ENCODE assay signal across 14 mouse cellular contexts in the genomic region with DNA sequence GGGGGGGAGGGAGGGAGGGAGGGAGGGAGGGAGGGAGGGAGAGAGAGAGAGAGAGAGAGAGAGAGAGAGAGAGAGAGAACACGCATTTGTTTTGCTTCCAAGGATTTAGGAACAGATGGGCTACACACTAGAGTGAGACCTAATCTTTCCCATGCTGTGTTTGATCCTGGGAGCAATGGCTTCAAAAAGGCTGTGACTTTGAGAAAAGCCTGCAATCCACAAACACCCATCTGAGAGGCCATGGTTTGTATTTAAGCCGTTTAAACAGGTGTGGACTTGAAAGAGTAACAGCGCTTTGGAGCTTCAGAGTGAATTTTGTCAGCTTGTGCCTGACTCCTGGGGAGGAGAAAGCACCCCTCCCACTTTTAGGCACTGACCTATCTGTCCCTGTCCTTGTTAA. TPM values are rescaled to one million over a fixed set of nuclear protein-coding genes. Genes with fewer than 3 reads are reported as not detected.
DNase-seq lines count a peak whose midpoint lies in the region; ATAC-seq and TF ChIP-seq lines count a peak whose summit lies in the region.
"Had no signal": no experiment of that assay in that cellular context is flagged by ENCODE, and none has a peak within 500 bp of the region (broad histone marks: within the 10 kb centered on the region; RNA-seq: fewer than 3 reads in every experiment).

No protein-coding gene starts in this region.

- H3K4me1 ChIP-seq in limb, embryonic 11.5 days (ENCODE audit: control insufficient read depth, insufficient read depth, low read length), result no peaks in the 10 kb centered on the region
- peaks cover 13% of the 10 kb centered on the region for H3K4me1 ChIP-seq in limb, embryonic 10.5 days
- H3K4me1 ChIP-seq in stomach, embryonic 15.5 days, result peaks cover 7% of the 10 kb centered on the region; the same call in 1 of the 2 replicates
- no peaks in the 10 kb centered on the region for H3K4me1 ChIP-seq in forebrain, embryonic 11.5 days (replicated peaks; ENCODE audit: control insufficient read depth, insufficient read depth, low read length)

- H3K4me3 ChIP-seq in limb, embryonic 11.5 days (ENCODE audit: low read depth, low read length), result no peak overlapping the region
- no peak overlapping the region for H3K4me3 ChIP-seq in limb, embryonic 10.5 days
- H3K4me3 ChIP-seq in stomach, embryonic 15.5 days (replicated peaks), result no peak overlapping the region
- H3K4me3 ChIP-seq in forebrain, embryonic 11.5 days (ENCODE audit: low read depth, low read length), result no peak overlapping the region
- H3K4me3 ChIP-seq: hindbrain, embryonic 12.5 days; limb, embryonic 15.5 days had no signal

- no peak overlapping the region for H3K9ac ChIP-seq in limb, embryonic 11.5 days (ENCODE audit: low read length)
- H3K9ac ChIP-seq in stomach, embryonic 15.5 days, result no peak overlapping the region
- H3K9ac ChIP-seq in forebrain, embryonic 11.5 days (ENCODE audit: low read length), result no peak overlapping the region
- H3K9ac ChIP-seq: hindbrain, embryonic 12.5 days; limb, embryonic 15.5 days had no signal

- H3K27me3 ChIP-seq in limb, embryonic 11.5 days (ENCODE audit: control insufficient read depth, insufficient read depth, low read length), result no peaks in the 10 kb centered on the region
- H3K27me3 ChIP-seq in limb, embryonic 10.5 days (ENCODE audit: low read depth, poor library complexity, severe bottlenecking), result peaks cover 18% of the 10 kb centered on the region; the same call in 1 of the 2 replicates
- H3K27me3 ChIP-seq in stomach, embryonic 15.5 days (replicated peaks), result no peaks in the 10 kb centered on the region
- H3K27me3 ChIP-seq in forebrain, embryonic 11.5 days (ENCODE audit: control insufficient read depth, insufficient read depth, low read length), result no peaks in the 10 kb centered on the region
- H3K27me3 ChIP-seq: limb, embryonic 15.5 days had no signal

- ATAC-seq in limb, embryonic 11.5 days (ENCODE audit: insufficient number of reproducible peaks, low FRiP score, low TSS enrichment, low read depth), result no peak
- no peak for ATAC-seq in stomach, embryonic 15.5 days (ENCODE audit: insufficient read depth, low FRiP score, low read depth)
- ATAC-seq in forebrain, embryonic 11.5 days (replicated peaks; ENCODE audit: low FRiP score), result no peak

- DNase-seq in limb, embryonic 11.5 days (ENCODE audit: low spot score), result no peak
- DNase-seq in limb, embryonic 10.5 days (ENCODE audit: low spot score), result no peak
- DNase-seq in brain, adult 2 months (ENCODE audit: low read depth, low spot score), result peak; percentile 12
- DNase-seq in brain, embryonic 14.5 days (ENCODE audit: low read depth), result peak; percentile 64
- DNase-seq in spleen, postnatal 10 days (ENCODE audit: low spot score in 2 of 2), result no peak
- DNase-seq in forebrain, embryonic 11.5 days (ENCODE audit: low spot score), result no peak
- DNase-seq: adrenal gland, postnatal 36 days; cerebellum, adult 9-11 months; gastrocnemius, postnatal 10 days; layer of hippocampus, adult 9-11 months; right cerebral cortex, adult 18-20 months had no signal

- TF ChIP-seq POLR2A in brain, embryonic 14.5 days (IDR thresholded peaks at IDR 0.05; ENCODE audit: borderline replicate concordance, extremely low read depth, insufficient read depth, insufficient read length, poor library complexity, severe bottlenecking), result no peak

- 9% methylated on average over 3 of the region's 3 CpGs for WGBS in limb, embryonic 11.5 days
- WGBS in limb, embryonic 10.5 days, result 12% methylated on average over 3 of the region's 3 CpGs
- 19% methylated on average over 3 of the region's 3 CpGs for WGBS in stomach, embryonic 15.5 days
- 32% methylated on average over 3 of the region's 3 CpGs for WGBS in forebrain, embryonic 11.5 days

- H3K4me2 ChIP-seq in limb, embryonic 11.5 days (ENCODE audit: low read depth, severe bottlenecking), result no peak overlapping the region
- no peak overlapping the region for H3K4me2 ChIP-seq in stomach, embryonic 15.5 days
- H3K4me2 ChIP-seq in forebrain, embryonic 11.5 days (ENCODE audit: low read depth, low read length, severe bottlenecking), result no peak overlapping the region
- H3K4me2 ChIP-seq: hindbrain, embryonic 12.5 days; limb, embryonic 15.5 days had no signal

- H3K27ac ChIP-seq in limb, embryonic 11.5 days (replicated peaks; ENCODE audit: low read depth, low read length), result 0 out of 2 replicates have a peak overlapping the region, but pooled peaks have one; percentile 30
- H3K27ac ChIP-seq in limb, embryonic 10.5 days, result no peak overlapping the region
- H3K27ac ChIP-seq in stomach, embryonic 15.5 days, result peak overlapping the region; percentile 49; the same call in 1 of the 2 replicates
- H3K27ac ChIP-seq in forebrain, embryonic 11.5 days (ENCODE audit: low read depth, low read length), result no peak overlapping the region
- H3K27ac ChIP-seq: hindbrain, embryonic 12.5 days; limb, embryonic 15.5 days had no signal

- no peak for TF ChIP-seq CTCF in brain, embryonic 14.5 days (IDR thresholded peaks at IDR 0.05; ENCODE audit: borderline replicate concordance, extremely low read depth, insufficient read depth, insufficient read length)

- H3K36me3 ChIP-seq in limb, embryonic 11.5 days (ENCODE audit: control insufficient read depth, insufficient read depth, low read length), result no peaks in the 10 kb centered on the region
- no peaks in the 10 kb centered on the region for H3K36me3 ChIP-seq in limb, embryonic 10.5 days
- no peaks in the 10 kb centered on the region for H3K36me3 ChIP-seq in stomach, embryonic 15.5 days
- no peaks in the 10 kb centered on the region for H3K36me3 ChIP-seq in forebrain, embryonic 11.5 days (ENCODE audit: control insufficient read depth, insufficient read depth, low read length)
- H3K36me3 ChIP-seq: hindbrain, embryonic 12.5 days; limb, embryonic 15.5 days had no signal

- no peaks in the 10 kb centered on the region for H3K9me3 ChIP-seq in limb, embryonic 11.5 days (ENCODE audit: control insufficient read depth, low read length)
- no peaks in the 10 kb centered on the region for H3K9me3 ChIP-seq in limb, embryonic 10.5 days (replicated peaks)
- no peaks in the 10 kb centered on the region for H3K9me3 ChIP-seq in stomach, embryonic 15.5 days
- no peaks in the 10 kb centered on the region for H3K9me3 ChIP-seq in forebrain, embryonic 11.5 days (ENCODE audit: control insufficient read depth, low read length)
- H3K9me3 ChIP-seq: hindbrain, embryonic 12.5 days; limb, embryonic 15.5 days had no signal

RNA-seq across cellular contexts. Expression of a gene that starts 29.2 kb away (rescaled TPM):
- polyA plus RNA-seq in limb, embryonic 11.5 days (2014; fragmentation: Nextera tagmentation; extraction: Ambion mirVana), result 21.8 and 23.5 TPM in 2 replicates
- polyA plus RNA-seq in limb, embryonic 10.5 days (2016; fragmentation: Nextera tagmentation; extraction: Ambion mirVana), result 13.7 and 15.7 TPM in 2 replicates
- 27.4 and 39.1 TPM in 2 replicates for polyA plus RNA-seq in brain, embryonic 14.5 days (2012; rRNA removed)
- polyA plus RNA-seq in stomach, embryonic 15.5 days (2015; fragmentation: Nextera tagmentation; extraction: Ambion mirVana), result 25.7 TPM in 2 replicates
- polyA plus RNA-seq in forebrain, embryonic 11.5 days (2014; fragmentation: Nextera tagmentation; extraction: Ambion mirVana), result 21.7 and 25.2 TPM in 2 replicates

Comparison
In these comparisons a context has a peak if more than half of its experiments do, and no peak if none do; other contexts are left out.
1. H3K27ac ChIP-seq: peak in limb, embryonic 11.5 days (single experiment) and stomach, embryonic 15.5 days (single experiment); none in limb, embryonic 10.5 days (single experiment) and forebrain, embryonic 11.5 days (single experiment).
2. DNase-seq: peak in brain, adult 2 months (single experiment) and brain, embryonic 14.5 days (single experiment); none in limb, embryonic 11.5 days (single experiment), limb, embryonic 10.5 days (single experiment), spleen, postnatal 10 days (0 of 2) and forebrain, embryonic 11.5 days (single experiment).